Mouse (Mus musculus): Measurements from ENCODE around the gene Cped1.

Cped1 gene

DNA sequence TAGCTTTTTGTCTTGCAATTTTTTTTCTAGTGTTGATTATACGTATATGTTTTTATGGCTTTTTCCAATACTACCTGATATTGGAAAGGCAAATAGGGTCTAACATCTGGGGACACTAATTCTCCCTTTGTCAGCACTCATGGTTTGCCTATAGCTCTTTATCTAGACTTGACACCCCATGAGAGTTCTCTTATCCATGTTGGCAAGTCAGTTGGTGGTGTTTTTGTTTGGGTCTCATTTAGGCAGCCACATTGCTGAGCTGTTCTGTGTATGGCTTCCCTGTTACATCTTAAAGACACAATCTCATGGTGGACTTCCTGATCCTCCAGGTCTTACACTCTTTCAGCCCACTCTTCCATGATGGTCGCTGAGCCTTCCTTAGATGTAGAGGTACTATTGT is 42.1 kb downstream of the Cped1 start:
- no peak for DNase-seq

DNA sequence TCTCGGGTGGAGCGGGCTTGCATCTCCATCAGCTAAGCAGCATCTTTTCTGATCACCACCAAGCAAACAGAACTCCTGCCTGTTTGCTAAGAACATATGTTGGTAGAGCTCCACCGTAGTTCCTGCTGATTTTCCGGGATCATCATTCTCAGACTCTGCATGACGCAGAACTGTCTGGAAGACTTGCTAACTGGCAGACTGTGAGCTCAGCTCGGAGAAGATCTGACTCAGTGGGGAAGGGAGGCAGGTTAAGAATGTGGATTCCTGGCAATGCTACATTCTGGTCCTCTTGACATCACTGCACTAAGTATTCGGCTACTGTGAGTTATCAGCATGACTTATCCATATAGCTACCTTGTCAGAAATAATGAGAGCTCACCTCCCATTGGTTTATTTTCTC is 44.7 kb downstream of the Cped1 start:
- no peak for DNase-seq

DNA sequence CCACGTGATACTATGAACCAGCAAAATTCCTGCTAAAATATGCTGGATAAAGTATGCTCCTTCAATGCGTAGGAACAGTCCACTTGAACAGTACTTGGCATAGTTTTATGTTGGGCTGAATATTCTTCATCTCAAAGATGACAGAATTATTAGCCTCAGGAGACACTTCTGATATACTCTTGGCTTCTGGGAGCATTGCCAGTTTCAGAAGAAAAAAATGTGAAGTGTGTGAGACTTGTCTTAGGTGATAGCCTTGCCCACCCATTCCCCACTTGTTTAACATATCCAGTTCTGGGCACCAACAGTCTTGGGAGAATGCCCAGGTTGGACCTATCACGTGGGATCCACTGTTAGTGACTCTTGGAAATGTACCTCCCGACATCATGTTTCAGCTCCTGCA is 47.5 kb downstream of the Cped1 start:
- DNase-seq = no peak

DNA sequence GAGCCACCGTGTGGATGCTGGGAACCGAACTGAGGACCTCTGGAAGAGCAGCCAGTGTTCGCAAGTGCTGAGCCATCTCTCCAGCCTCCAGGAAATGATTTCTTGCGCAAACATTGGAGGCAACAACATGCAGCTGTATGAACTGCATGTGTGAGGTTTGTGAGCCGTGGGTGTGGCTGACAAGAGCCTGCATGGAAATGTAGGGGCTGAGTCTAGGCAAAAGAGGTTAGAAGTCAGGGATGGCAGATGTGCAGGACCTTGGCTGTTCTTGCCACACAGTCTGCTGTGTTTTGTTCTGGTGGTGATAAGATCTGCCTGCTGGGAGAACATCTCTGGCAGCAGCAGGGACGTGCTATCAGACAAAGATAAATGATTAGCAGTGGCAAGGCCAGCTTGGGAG is 49.7 kb downstream of the Cped1 start:
- no peak for DNase-seq

DNA sequence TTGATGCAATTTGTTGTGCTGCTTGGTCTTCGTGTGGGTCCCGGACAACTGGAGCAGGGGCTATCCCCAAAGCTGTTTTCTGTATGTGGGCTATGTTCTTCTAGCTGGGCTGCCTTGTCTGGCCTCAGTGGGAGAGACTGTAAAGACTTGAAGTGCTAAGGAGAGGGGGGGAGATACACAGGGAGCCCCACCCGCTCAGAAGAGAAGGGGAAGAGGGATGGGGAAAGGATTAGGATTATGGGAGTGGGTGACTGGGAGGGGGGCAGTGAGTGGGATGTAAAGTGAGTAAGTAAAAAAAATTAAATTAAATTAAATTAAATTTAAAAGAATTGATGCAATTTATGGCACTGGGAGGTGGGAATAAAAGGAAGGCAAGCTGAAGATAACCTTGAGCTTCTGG is 50.2 kb downstream of the Cped1 start:
- DNase-seq = no peak

DNA sequence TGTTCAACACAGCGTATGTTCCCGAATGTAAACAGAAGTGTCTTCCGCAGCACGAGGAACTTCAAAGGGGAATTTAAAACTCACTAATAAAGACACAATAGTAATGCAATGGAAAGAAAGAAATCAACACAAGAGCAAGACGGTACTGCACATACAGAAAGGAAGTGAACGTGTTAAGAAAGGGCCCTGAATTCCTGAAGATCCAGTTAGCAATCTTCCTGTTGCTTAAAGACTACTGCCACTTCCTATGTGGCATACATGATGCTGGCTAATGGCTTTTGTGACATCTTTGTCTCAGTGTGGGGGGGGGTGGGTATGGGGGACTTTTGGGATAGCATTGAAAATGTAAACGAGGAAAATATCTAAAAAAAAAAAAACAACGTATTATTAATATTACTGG is 50.7 kb downstream of the Cped1 start:
- DNase-seq = no peak

DNA sequence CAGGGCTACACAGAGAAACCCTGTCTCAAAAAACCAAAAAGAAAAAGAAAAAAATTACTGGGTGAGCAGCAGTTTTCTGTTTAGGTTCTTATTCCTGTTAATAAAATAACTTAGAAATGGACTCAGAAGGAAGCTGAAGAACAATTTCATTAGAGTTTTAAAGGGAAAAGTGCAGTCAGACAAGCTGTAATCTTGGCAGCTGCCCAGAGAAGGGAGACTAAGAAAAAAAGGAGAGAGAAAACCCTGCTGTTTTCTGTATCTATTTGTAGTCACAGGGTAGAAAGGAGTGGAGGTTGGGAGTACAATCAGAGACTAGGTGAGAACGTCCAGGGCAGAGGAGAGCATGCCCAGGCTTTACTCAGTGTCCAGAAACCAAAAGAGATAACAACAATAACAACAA is 51.2 kb downstream of the Cped1 start:
- DNase-seq = no peak

DNA sequence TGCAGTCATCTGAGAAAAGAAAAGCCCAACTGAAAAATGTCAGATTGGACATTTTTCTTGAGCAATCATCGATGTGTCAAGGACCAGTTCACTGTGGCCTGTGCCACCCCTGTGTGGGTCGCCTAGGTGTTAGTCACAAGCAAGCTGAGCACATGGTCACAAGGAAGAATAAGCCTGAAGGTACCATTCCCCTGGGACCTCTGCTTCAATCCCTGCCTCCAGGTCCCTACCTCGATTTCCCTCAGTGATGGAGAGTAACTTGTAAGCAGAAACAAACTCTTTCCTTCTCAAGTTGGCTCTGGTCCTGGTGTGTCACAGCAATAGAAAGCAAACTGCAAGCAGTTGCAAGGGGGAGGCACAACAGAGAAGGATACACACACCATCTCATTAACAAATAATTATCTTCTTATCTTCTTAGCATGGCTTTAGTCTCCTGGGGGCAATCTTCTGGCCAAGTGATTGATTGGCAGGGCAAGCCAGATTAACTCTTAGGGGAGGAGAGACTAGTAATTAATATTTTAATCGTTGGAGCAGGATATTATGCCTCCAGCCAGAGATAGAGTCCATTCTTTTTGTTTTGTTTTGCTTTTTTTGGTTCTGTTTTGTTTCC is 51.8 kb downstream of the Cped1 start:
- DNase-seq = no peak

DNA sequence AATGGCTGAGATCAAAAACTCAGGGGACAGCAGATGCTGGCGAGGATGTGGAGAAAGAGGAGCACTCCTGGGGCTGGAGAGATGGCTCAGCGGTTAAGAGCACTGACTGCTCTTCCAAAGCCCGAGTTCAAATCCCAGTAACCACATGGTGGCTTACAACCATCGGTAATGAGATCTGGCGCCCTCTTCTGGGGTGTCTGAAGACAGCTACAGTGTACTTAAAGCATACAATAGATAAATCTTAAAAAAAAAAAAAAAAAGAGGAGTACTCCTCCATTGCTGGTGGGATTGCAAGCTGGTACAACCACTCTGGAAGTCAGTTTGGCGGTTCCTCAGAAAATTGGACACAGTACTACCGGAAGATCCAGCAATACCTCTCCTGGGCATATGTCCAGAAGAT is 54.0 kb downstream of the Cped1 start:
- peak; percentile 40 for DNase-seq

DNA sequence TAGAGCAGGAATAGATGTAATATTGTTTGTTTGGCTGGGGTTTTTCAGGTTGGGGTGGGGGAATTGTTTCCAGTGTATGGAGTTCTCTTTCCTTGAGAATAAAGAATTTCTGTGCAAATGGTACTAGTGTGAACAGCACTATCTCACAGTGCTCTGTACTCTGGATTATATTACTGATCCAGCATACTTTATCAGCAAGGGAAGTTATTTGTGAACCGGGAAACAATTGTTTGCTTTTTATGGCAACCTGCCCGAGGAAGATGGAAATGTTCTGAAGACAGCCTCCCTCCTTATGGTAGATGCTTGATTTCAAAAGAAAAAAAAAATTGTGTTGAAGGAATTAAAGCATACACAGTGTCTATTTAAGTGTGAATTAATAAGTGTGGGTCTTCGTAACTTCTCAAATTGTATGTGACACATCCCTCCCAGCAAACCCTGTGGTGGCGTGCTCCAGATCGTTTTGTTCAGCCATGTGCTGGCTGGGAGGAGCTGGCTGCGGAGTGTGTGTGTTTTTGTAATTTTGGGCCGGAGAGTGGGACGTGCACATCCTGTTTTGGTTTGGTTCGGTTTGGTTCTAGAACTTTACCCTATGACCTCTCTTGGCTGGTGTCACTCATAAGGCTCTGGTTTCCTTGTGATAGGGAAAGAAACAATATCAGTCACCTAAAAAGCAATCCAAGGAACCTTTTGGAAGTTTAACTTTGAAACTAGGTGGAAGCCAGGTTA is 59.3 kb downstream of the Cped1 start:
- DNase-seq = no peak

DNA sequence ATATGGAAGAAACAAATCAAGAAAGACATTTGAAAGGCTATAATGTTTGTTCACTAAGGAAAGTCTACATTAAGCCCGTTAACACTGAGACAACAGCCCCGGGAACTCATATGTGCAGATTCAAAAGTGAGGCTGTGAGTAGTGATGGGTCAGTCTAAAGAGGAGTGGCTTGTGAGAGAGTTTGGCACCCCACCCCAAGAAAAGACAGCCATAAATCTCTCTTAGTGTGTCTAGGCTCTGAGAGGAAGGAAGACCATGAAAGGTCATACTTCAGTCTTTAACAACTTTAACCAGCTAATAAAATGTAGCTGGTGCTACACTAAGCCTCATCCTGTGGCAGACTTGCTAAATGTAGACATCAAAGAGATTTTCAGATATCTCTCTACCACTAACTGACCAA is 61.4 kb downstream of the Cped1 start:
- no peak for DNase-seq

DNA sequence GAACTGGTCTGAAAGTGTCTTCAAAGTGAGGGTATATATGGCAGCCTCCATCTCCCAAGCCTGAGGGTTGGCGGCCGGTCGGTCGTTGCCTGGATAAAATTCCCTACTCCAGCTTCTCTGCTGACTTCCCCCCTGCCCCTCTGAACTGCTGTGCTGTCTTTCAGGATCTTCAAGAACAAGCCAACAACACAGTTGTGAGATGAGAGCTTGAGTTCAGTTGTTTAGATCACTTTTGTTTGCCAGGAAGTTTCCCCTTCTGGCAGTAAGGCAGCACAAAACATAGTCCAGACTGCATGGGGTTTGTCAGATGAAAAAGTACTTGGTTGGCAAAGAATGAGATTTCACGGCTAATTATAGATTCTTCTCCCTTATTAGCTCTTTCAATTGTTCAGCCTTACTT is 63.4 kb downstream of the Cped1 start:
- DNase-seq = no peak

DNA sequence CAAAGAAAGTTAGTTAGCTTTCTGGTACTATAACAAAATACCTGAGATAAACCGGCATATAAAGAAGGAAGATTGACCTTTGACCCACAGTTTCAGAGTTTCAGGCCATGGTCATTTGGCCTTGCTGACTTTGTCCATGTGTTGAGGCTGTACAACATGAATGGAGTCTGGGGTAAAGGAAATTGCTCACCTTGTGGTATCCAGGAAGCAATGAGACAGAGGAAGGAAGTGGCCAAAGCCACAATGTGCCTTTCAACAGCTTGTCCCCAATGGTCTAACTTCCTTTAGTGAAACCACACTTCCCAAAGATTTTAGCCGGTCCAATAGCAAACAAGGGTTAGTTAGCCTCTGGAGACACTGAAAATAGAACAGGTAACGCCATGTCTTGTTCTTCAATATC is 65.8 kb downstream of the Cped1 start:
- DNase-seq = no peak

DNA sequence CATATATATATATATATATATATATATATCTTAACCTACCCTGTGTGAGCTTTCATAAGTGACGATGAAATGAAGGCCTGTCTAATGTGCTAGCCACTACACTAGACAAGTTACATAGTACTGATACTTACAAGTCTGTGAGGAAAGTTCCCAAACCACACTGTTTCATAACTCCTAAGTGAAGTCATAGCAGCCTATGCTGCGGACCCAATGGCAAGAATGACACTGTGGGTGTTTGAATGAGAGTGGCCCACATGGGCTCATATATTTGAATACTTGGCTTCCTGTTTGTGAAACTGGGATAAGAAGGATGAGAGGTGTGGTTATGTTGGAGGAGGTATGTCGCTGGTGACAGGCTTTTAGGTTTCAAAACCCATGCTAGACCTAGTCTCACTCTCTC is 67.3 kb downstream of the Cped1 start:
- DNase-seq = no peak

DNA sequence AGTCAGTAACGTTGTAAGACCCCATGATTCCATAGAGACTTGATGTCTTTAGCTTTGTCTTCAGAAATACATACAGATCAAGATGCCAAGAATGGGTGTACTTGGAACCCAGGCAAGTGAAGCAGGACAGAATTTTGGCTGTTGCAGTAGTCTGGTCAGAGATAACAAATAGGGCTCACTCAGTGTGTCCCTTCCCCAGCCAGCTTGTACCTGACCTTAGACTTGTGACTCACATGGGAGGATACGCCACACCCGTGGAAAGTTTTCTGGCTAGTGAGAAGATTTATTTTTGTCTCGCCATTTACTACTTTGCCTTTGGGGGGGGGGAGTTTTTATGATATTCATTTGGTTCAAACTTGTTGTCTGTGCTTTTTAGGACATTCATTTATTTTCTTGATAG is 78.6 kb downstream of the Cped1 start:
- DNase-seq = no peak

DNA sequence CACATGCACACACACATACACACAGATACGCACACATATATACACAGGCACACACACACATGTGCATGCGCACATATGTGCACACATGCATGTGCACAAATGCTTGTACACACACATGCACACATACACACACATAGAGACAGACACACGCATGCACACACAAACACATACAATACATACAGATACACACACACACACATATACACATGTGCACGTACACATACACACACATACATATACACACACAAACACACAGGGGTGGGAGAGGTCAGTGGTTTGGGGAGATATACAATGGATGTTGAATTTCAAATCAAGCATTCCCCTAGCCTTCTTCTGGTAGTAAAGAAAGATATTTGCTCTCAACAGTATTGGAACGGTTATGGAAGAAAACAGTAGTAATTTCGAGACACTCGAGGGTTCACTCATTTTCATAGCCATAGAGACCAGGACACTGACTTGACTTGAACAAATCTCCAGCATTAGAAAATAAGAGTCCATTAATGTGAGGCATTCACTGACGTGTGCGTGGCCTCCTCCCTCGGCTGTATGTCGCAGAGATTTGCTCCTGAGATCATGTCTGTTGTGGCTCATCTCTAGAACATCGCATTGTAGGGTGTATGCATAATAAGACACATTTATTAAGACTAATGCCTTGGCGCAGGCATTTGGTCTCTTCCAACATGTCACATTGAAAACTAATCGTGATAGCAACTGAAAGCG is 85.0 kb downstream of the Cped1 start:
- no peak for DNase-seq

DNA sequence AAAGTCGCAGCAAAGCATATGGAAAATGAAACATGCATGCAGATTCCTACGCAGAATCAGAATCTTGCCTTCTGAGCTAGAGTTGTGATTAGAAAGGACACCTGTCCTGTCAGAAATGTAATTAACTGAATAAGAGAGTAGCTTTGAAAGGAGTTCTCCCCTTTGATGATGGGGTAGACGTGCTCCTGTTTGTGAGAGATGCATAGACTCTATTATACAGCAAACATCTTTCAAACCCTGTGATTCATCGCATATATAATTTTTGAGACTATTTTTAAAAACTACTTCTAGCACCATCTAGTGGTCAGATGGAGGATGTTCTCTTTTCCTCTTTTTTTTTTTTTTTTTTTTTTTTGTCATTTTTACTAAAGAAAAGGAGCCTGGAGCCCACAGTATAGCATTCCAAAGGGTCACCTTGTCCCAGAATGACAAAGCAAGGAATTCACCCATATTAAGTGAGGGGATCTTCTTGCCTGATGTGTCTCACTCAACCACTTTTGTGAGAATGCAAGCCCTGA is 85.7 kb downstream of the Cped1 start:
- DNase-seq = no peak

DNA sequence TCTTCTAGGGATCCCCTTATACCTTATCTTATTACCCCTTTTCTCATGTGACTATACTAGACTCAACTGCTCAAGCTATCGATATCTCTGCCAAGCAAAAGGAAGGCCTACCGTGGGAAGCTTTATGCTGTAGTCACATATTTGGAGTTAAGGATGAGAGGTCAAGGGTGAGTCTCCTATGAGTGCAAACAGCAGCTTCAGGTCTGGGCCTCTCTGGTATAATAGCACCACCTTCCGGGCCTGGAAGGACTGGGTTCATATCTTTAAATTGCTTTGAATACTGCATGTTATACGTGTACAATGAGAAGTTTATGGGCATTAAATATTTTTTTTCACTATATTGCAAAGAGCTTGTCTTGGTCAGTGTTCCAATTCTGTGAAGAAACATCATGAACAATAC is 87.0 kb downstream of the Cped1 start:
- DNase-seq = no peak

DNA sequence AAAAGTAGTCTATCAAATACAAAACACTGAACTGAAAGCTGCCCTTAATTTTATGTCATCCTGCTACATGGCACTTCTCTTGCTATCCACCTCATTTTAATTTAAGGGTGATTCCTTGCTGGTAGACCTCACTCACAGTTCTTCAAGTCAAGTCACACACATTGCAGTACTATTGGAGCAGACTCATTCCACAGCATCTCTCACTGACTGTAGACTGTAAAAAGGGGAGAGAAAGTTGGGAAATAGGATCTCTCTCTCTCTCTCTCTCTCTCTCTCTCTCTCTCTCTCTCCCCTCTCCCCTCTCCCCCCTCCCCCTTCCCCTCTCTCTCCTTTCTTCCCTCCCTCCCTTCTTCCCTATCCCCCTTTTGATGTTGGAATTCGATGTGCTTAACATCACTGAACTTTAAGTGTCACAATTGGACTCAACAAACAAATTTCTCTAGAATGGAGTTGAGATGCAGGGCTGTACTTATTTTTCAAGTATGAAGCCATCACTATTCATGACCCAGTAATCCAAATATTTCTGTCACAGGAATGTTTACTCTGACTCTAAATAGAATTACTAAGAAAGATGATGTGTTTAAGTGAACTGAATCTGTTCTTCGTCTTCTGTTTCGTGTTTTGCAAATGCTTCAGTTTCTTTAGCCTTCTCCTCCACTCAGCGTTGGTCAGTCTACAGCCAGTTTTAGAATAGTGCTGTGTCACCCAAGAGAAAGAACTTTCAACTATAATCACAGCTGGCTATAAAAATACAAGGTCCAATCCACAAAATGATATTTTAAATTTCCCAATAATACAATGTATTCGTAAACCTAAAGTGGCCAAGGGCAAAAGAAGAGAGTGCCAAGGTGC is 88.7 kb downstream of the Cped1 start:
- DNase-seq = no peak

DNA sequence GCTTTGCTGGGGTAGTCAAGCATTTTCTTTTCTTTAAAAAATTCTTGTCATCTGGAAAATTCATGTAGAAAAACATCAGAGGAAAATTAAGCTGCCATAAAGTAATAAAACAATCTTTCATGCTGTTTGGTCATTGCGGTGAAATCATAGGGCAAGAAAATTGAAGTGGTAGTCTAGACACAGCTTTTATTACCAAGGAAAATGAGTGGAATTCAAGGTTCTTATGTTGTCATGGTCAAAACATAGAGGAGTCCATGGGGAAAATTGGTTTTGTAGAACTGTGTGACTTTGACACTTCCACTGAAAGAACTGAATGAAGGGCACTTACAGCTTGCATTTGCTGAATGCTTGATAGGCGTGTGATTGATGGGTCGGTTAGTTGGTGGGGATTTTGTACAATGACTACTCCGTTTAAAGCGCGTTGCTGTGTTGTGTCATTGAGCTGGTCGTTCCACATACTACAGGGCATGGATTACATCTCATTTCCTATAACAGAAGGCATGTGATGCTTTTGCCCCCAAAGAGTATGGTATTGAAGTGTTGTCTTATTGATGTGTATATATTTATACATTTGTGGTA is 93.1 kb downstream of the Cped1 start:
- DNase-seq = no peak

DNA sequence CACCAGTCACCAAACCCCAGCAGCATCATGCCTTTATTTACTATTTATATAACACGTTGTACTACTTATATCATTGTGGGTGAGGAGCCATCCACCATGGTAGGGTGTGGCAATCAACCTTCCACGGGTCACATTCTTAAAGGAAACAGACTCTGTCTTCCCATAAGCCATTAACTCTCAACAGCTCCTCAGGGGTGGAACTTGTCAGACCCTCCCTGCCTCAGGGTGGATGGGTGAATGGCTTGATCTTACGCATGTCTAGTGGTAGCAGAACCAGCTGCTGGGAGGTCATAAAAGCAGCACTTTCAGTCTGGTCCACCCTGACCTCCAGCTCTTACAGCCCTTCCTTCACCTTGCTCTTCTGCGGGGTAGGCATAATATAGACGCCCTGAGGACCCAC is 100.3 kb downstream of the Cped1 start:
- no peak for DNase-seq

DNA sequence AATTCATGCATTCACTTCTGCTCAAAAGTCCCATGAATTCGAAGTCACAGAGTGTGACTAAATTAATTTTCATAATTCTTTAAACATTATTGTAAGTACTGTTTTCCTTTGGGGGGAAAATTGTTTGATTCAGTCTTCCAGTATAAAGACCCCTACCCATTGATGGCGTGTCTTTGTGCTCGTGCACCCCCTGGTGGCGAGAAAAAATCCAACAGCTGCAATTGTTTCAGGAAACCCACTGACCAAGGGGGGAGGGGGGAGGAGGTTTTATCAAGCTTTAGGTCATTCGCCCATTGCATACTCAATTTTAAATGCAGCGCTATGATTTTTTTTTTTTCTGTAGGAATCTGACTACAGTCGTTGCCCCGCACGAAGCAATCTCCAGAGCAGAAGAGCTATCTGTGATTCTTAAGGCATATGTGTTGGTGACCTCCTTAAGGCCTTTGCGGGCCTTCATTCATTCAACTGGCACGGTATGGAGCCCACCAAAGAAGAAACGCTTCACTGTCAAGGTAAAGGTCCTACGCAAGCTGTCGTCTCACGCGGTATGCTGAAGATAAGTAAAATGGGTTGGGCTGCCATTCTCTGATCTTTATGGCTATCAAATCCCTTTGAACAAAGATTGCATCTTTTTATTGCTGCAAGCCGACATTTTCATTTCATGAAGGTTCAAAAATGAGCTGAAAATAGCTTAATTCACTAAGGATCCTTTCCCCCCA is 102.8 kb downstream of the Cped1 start:
- peak; percentile 76 for DNase-seq

Data from thymus, postnatal 4 days (tissue).